Mouse (Mus musculus): ENCODE results near the gene Npas1. TPM values are rescaled to one million over a fixed set of nuclear protein-coding genes. Genes with fewer than 3 reads are reported as not detected.

The Npas1 gene
- total RNA-seq, 2 experiments from 2014 or later = not detected

GRCm38 (mm10) chr7:16472116-16472709, 5.3 kb downstream of the Npas1 start:
- DNase-seq (ENCODE audit: low spot score in 2 of 2) = no peak

GRCm38 (mm10) chr7:16471549-16471948, 6.0 kb downstream of the Npas1 start:
- DNase-seq (ENCODE audit: low spot score in 2 of 2) = no peak

GRCm38 (mm10) chr7:16468115-16468514, 9.4 kb downstream of the Npas1 start:
- no peak for DNase-seq (ENCODE audit: low spot score in 2 of 2)

GRCm38 (mm10) chr7:16466565-16466964, 11.0 kb downstream of the Npas1 start:
- no peak for DNase-seq (ENCODE audit: low spot score in 2 of 2)

- no peak for DNase-seq (ENCODE audit: low spot score in 2 of 2)
Observed at GRCm38 (mm10) chr7:16465568-16465967, 12.0 kb downstream of the Npas1 start.

GRCm38 (mm10) chr7:16465160-16465559, 12.4 kb downstream of the Npas1 start:
- peak in 1 of 2 experiments; percentile 59 for DNase-seq (ENCODE audit: low spot score in 2 of 2)

- peak; percentile 63 to 81 for DNase-seq (ENCODE audit: low spot score in 2 of 2)
Observed at GRCm38 (mm10) chr7:16463214-16463613, 14.3 kb downstream of the Npas1 start.

GRCm38 (mm10) chr7:16461705-16462104, 15.8 kb downstream of the Npas1 start:
- DNase-seq (ENCODE audit: low spot score in 2 of 2) = no peak

GRCm38 (mm10) chr7:16461151-16461550, 16.4 kb downstream of the Npas1 start:
- DNase-seq (ENCODE audit: low spot score in 2 of 2) = no peak

- DNase-seq (ENCODE audit: low spot score in 2 of 2) = no peak
Observed at GRCm38 (mm10) chr7:16460566-16460965, 17.0 kb downstream of the Npas1 start.

- no peak for DNase-seq (ENCODE audit: low spot score in 2 of 2)
Observed at GRCm38 (mm10) chr7:16456289-16456688, 21.2 kb downstream of the Npas1 start.

- no peak for DNase-seq (ENCODE audit: low spot score in 2 of 2)
Observed at GRCm38 (mm10) chr7:16455016-16455415, 22.5 kb downstream of the Npas1 start.

- DNase-seq (ENCODE audit: low spot score in 2 of 2) = no peak
Observed at GRCm38 (mm10) chr7:16453118-16453711, 24.3 kb downstream of the Npas1 start.

GRCm38 (mm10) chr7:16452587-16453073, 24.9 kb downstream of the Npas1 start, which contains the start of gene Tmem160:
TSS of gene Tmem160 (plus strand) at chr7:16452779.
- peak; percentile 65 to 87 for DNase-seq (ENCODE audit: low spot score in 2 of 2)

GRCm38 (mm10) chr7:16451656-16452055, 25.9 kb downstream of the Npas1 start:
- DNase-seq (ENCODE audit: low spot score in 2 of 2) = no peak

- no peak for DNase-seq (ENCODE audit: low spot score in 2 of 2)
Observed at GRCm38 (mm10) chr7:16441241-16441640, 36.3 kb downstream of the Npas1 start.

GRCm38 (mm10) chr7:16435088-16435487, 42.4 kb downstream of the Npas1 start:
- DNase-seq (ENCODE audit: low spot score in 2 of 2) = no peak

- DNase-seq (ENCODE audit: low spot score in 2 of 2) = no peak
Observed at GRCm38 (mm10) chr7:16433352-16433971, 44.1 kb downstream of the Npas1 start.

GRCm38 (mm10) chr7:16426129-16426729, 51.3 kb downstream of the Npas1 start:
- DNase-seq (ENCODE audit: low spot score in 2 of 2) = peak; percentile 73 to 86

- no peak for DNase-seq (ENCODE audit: low spot score in 2 of 2)
Observed at GRCm38 (mm10) chr7:16425721-16426120, 51.8 kb downstream of the Npas1 start.

GRCm38 (mm10) chr7:16423731-16424130, 53.8 kb downstream of the Npas1 start:
- DNase-seq (ENCODE audit: low spot score in 2 of 2) = no peak

All from gastrocnemius, postnatal 4 days (tissue).